Mouse (Mus musculus): ENCODE data around the gene Entr1. TPM values are rescaled to one million over a fixed set of nuclear protein-coding genes. Genes with fewer than 3 reads are reported as not detected.
"Not testable (repeated sequence)": the region's sequence is repeated elsewhere in the genome, so short reads cannot be mapped to it uniquely, and the experiment has no call there.

Gene Entr1
- total RNA-seq, 2 experiments from 2014 or later = 17.3 to 25.0 TPM

DNA sequence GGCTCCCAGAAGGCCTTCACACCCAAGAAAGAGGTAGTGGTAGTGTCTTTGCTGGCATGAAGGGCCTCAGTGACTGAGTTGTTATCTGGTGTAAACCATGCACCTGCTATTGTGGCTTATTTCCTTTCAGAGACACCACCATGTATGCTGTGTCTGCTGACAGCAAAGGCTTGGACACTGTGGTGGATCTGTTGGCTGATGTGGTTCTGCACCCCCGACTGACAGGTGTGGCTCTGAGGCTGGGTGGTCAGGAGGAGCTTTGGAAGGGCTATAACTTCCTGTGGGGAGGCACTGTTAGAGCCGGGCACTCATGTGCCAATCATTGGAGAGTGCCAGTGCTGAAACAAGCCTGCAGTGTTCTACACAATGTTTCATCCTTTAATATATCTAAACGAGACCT is 1.8 kb upstream of the Entr1 start:
- ATAC-seq (replicated peaks; ENCODE audit: low FRiP score, poor library complexity, severe bottlenecking) = no peak

- ATAC-seq (replicated peaks; ENCODE audit: low FRiP score, poor library complexity, severe bottlenecking) = 0 out of 2 replicates have a peak, but pooled peaks have one; percentile 28
Observed at GRCm38 (mm10) chr2:26388682-26389153, 398 bp downstream of the Entr1 start.

DNA sequence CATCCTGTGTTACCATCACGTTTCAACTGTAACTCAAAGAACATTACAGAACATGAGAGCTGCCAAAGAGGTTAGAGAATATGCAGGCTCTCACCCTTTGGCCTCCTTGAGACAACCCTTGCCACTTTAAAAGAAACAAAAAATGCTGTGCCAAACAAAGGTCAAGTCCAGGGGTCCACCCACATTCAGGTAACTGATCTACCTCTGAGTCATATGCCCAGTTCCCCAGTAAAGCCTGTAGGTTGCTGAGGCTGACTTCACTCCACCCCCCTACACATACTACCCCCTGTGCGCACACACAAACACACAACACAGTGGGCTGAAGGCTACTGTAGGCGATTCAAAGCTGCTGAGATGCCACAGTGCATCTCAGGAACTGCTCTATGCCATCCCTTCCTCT is 1.4 kb downstream of the Entr1 start:
- no peak for ATAC-seq (replicated peaks; ENCODE audit: low FRiP score, poor library complexity, severe bottlenecking)

DNA sequence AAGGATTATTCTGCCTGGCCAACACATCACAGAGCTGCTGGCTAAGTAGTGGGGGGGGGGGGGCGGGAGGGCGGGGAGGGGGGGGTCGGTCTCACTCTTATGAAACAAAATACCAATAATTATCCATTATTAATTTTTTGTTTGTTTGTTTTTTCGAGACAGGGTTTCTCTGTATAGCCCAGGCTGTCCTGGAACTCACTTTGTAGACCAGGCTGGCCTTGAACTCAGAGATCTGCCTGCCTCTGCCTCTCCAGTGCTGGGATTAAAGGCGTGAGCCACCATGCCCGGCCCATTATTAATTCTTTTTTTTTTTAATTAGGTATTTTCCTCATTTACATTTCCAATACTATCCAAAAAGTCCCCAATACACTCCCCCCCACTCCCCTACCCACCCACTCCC is 8.2 kb downstream of the Entr1 start:
- not testable (repeated sequence) for ATAC-seq (replicated peaks; ENCODE audit: low FRiP score, poor library complexity, severe bottlenecking)

- ATAC-seq (replicated peaks; ENCODE audit: low FRiP score, poor library complexity, severe bottlenecking) = peak; percentile 98
Observed at GRCm38 (mm10) chr2:26380131-26380771, 8.9 kb downstream of the Entr1 start, which contains the start of gene Snapc4. TSS of gene Snapc4 (minus strand) at chr2:26380653.

- ATAC-seq (replicated peaks; ENCODE audit: low FRiP score, poor library complexity, severe bottlenecking) = no peak
Observed at GRCm38 (mm10) chr2:26372396-26372795, 16.7 kb downstream of the Entr1 start.

DNA sequence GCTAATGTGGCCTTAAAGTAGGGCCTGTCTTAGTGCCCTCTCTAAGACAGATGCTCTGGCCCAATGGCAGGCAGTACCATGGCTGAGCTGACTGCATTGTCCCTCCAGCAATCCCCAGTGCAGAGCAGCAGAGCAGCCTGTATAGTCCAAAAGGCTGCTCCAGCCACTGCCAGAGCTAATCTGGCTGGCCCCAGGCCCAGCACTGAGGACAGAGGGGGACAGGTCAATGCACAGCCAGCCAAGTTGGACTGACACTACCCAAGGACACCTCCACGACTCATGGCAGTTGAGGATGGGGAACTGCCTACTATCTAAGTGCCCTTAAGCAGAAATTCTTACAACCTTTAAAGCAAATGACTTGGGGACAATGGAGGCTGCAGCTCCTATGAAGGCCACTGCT is 20.5 kb downstream of the Entr1 start:
- ATAC-seq (replicated peaks; ENCODE audit: low FRiP score, poor library complexity, severe bottlenecking) = no peak

- no peak for ATAC-seq (replicated peaks; ENCODE audit: low FRiP score, poor library complexity, severe bottlenecking)
Observed at GRCm38 (mm10) chr2:26367911-26368310, 21.2 kb downstream of the Entr1 start.

DNA sequence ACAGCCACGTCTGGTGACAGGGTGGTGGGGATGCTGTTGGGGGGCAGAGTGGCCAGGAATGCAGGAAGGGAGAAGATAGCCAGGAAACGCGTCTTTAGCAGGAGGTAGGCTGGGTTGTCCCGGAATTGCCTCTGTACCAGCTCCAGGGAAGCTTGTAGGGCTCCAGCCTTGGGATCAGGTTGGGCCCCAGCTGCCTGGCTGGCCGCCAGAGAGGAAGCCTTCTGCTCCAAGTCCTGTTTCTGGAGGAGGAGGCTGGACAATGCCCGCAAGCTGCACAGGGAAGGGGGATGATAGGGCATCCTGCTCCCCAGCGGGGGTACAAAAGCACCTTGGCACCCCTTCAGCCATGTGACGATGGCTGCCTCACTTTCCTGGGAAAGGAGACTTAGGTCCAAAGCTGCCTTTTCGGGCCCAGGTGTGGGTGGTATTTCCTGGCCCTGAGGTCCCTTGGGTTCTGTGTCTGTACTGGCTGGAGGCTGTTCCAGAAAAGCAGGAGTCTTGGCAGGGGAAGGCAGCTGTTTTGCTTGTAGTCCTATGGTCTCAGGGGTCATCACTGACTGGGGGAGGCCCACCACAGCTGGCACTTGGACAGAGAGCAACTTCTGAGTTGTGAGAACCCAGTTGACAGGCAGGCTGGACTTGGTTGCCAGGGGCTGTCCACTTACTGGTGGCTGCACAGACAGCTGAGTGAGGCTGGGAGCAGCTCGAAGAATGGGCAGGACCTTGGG is 24.2 kb downstream of the Entr1 start:
- no peak for ATAC-seq (replicated peaks; ENCODE audit: low FRiP score, poor library complexity, severe bottlenecking)

- no peak for ATAC-seq (replicated peaks; ENCODE audit: low FRiP score, poor library complexity, severe bottlenecking)
Observed at GRCm38 (mm10) chr2:26363481-26363880, 25.6 kb downstream of the Entr1 start.

DNA sequence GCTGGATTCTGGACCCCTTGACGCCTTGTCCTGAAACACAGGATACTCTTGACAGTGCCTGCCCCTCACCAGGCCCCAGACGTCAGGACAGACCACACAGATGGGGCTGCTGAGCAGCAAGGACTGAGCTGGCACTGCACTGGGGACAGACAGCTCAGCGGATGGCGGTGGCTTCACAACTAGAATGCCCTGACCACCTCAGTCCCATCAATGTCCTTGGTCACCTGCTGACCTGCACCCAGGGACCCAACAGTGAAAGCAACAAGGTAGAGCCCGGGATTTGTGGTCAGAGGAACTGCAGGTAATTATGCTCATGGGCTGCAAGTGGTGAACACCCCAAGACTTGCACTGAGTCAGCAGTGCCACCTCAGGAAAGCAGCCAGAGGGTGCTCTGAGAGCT is 26.1 kb downstream of the Entr1 start:
- ATAC-seq (replicated peaks; ENCODE audit: low FRiP score, poor library complexity, severe bottlenecking) = no peak

DNA sequence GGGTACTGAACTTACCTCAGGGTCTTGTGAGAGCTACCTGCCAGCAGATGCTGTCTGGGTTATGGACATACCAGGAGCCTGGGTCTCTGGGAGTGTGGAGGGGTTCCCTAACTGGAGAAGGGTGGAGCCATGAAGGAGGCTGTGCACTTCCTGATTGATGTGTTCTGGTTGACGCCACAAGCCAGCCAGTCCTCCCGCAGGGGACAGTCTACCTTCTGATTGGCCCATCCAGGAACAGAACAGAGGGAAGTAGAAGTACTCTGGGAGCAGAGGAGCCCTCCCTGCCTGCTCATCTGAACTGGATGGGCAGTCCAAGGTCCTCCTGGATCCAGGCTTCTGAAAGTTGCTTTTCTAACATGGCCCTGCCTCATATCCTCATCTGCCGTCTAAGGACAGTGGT is 28.3 kb downstream of the Entr1 start, which contains the start of gene Card9:
Gene Card9 (minus strand): TSS at position 147 of the 400 bp plus-strand sequence.
- no peak for ATAC-seq (replicated peaks; ENCODE audit: low FRiP score, poor library complexity, severe bottlenecking)

GRCm38 (mm10) chr2:26359983-26360382 is 29.1 kb downstream of the Entr1 start:
- ATAC-seq (replicated peaks; ENCODE audit: low FRiP score, poor library complexity, severe bottlenecking) = no peak

DNA sequence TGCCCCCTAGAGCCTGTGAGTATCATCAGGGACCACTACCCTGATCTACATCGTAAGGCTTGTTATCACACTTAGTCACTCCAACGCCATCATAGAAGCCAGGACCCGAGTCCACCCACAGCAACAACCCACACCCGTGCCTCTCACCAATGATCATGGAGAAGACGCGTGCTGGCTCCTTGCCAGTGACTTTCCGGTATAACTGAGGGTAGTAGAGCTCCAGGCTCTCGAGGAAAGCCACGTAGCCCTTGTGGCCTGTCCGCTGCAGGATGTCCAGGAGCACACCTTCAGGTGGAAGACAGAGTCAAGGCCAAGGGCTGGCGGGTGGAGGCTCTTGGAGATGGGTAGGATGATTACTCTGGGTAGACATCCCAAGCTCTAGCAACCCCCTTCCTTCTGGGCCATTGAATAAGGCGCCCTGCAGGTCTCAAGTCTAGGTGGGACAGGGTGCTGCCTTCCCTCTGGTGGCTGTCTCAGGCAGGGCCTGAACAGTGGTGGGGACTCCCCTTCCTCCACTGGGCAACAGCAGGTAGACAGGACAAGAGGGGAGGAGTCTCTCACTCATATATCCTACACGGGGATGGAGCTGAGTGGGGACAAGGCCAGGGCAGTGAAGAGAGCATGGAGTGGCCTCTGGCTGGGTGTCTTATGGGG is 30.3 kb downstream of the Entr1 start:
- no peak for ATAC-seq (replicated peaks; ENCODE audit: low FRiP score, poor library complexity, severe bottlenecking)

DNA sequence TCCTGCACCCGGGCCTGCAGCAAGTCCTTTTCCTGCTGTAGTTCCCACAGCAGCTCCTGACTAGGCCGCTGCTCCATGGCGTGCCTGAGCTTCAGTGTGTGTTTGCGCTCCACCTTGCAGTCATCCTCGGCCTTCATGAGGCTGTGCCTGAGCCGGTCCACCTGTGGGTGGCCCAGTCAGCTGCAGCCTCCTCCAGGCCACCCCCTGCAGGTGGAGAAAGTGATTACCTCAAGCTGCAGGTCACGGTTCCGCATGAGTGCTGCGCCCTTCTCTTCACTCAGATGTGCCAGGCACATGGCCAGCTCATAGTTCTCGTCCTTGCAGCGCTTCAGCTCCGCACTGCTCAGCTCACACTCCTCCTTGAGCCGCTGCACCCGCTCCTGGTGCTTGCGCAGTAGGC is 31.6 kb downstream of the Entr1 start:
- ATAC-seq (replicated peaks; ENCODE audit: low FRiP score, poor library complexity, severe bottlenecking) = no peak

DNA sequence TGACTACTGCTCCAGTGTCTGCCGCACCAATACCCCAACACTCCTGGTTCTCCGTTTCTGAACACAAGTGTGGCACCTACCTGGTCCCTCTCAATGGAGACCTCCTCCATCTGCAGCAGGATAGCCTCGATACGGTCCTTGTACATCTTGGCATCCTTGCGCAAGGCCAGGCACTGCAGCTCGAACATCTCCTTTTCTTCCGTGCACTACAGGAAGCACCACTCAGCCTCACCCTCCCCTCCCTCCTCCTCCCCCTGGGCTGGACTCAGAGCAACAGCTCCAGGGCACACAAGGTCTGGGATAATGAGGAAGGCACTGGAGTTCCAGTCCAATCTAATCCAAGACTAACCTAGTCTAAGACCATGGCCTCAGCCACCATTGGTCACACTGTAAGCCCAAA is 32.4 kb downstream of the Entr1 start:
- no peak for ATAC-seq (replicated peaks; ENCODE audit: low FRiP score, poor library complexity, severe bottlenecking)

DNA sequence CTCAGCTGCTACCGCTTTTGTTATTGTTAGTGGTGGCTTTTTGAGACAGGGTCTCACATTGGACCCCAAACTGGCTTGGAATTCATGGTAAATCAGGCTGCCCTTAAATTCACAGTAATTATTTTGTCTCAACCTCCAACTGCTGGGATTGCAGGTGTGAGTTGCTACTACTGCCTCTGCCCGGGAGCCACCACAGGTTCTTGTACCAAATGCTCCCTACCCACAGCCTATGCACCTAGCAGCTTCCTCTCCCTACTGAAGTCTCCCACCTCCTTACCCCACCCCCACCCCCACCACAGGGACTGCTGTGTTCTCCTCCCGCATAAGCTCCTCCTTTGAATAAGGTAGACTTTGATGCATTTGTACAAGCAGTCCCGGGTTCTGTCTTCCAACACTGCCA is 32.9 kb downstream of the Entr1 start:
- ATAC-seq (replicated peaks; ENCODE audit: low FRiP score, poor library complexity, severe bottlenecking) = no peak

DNA sequence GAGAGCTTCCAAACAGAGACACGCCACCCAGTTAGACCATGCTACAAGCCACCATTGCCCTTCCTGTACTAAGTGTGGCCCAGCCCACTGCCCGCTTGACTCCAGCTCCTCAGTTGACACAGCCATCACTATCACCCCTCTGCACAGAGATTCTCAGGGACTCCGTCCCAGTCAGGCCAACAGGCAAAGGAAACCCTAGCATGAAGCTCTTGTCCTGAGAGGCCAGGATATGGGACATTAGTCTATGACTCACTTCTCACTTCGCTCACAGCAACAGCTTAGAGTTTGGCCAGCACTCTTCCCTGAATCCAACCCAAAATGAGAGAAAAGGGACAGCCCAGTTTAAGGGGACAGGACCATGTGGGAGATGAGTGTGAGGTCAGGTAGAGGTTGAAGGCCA is 34.7 kb downstream of the Entr1 start:
- no peak for ATAC-seq (replicated peaks; ENCODE audit: low FRiP score, poor library complexity, severe bottlenecking)

DNA sequence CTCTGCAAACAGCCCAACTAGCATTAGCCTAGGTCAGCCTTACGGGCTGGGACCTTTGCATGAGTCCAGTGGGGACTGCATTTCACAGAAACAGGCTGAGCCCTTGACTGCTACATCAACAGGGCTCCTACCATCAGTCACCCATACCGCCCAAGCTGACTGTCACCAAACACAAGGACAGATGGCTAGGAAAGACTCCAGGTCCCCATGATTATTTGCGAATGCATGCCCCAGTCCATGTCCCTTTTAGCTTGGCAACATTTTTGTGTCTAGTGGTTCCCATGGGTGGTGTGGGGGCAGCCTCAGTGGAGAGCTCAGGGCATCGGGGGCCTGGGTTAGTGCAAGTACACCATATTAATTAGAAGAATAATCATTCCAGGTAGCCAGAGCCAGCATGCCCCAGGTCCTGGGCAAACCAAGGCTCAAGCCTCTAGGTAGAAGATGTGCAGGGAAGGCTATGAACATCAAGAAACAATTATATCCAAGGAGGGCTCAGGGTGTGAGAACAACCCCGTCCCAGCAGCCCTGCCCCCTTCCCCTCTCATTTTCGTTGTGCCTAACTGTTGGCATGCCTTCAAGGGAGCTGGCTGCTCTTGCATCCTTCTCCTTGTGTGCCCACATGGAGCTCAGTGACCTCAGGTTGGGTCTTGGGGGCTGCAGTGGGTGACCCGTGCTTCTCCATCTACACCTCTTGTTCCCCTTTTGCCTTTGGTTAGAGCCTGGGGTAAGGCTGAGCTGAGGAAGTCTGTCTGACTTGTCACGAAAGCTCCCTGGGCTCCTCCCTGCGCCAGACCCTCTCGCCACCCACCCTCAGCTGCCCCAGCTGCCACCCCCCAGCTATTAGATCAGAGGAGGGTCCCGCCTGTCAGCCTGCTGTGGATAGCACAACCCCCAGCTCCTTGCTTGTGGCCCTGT is 35.8 kb downstream of the Entr1 start:
- no peak for ATAC-seq (replicated peaks; ENCODE audit: low FRiP score, poor library complexity, severe bottlenecking)

Measured in erythroblast, adult 5-6 weeks (primary cell).